Mouse (Mus musculus) intestine, embryonic 15.5 days (tissue): ENCODE measurements around the gene Dnlz. TPM values are rescaled to one million over a fixed set of nuclear protein-coding genes. Genes with fewer than 3 reads are reported as not detected.

Source experiments
- ATAC-seq: fragments of 200-750 bp; cut with Nextera tagmentation; 2 replicates; pipeline ENCODE4 v1.8.0; 2017; ENCODE audit warnings: moderate TSS enrichment, moderate library complexity
- H3K27ac ChIP-seq: fragments of 300-500 bp; sonication (generic); 2 replicates; pipeline ENCODE4 v1.5.1; 2015; ENCODE audit warnings: mild to moderate bottlenecking, inconsistent platforms
- H3K27me3 ChIP-seq: fragments of 300-500 bp; sonication (generic); replicated peaks from 2 replicates; pipeline ENCODE4 v1.6.1; 2015; ENCODE audit warnings: inconsistent platforms
- H3K36me3 ChIP-seq: fragments of 300-500 bp; sonication (generic); 2 replicates; pipeline ENCODE4 v1.6.1; 2015; ENCODE audit warnings: inconsistent platforms
- H3K4me1 ChIP-seq: fragments of 300-500 bp; sonication (generic); replicated peaks from 2 replicates; pipeline ENCODE4 v1.6.1; 2015; ENCODE audit warnings: inconsistent platforms
- H3K4me2 ChIP-seq: fragments of 300-500 bp; sonication (generic); replicated peaks from 2 replicates; pipeline ENCODE4 v1.6.1; 2015; ENCODE audit warnings: mild to moderate bottlenecking, inconsistent platforms
- H3K4me3 ChIP-seq: fragments of 300-500 bp; sonication (generic); replicated peaks from 2 replicates; pipeline ENCODE4 v1.5.1; 2015; ENCODE audit warnings: inconsistent platforms
- H3K9ac ChIP-seq: fragments of 300-500 bp; sonication (generic); 2 replicates; pipeline ENCODE4 v1.6.1; 2015; ENCODE audit warnings: inconsistent platforms
- H3K9me3 ChIP-seq: fragments of 300-500 bp; sonication (generic); 2 replicates; pipeline ENCODE4 v1.6.1; 2016; ENCODE audit warnings: inconsistent platforms
- WGBS: fragments of 180-500 bp; shearing (Covaris S2); methylation state at CpG from one replicate; pipeline ENCODE4 v1.1.7; 2015; 5-methylcytosine and 5-hydroxymethylcytosine counted together
- polyA plus RNA-seq: library from polyadenylated mRNA; unstranded; fragments of >200 nt; fragmentation: Nextera tagmentation; extraction: Ambion mirVana; gene quantifications from 2 replicates; pipeline ENCODE4 v1.2.1, GENCODE M21; 2015

The Dnlz gene
- polyA plus RNA-seq, 1 experiment from 2014 or later, result 23.6 TPM

DNA sequence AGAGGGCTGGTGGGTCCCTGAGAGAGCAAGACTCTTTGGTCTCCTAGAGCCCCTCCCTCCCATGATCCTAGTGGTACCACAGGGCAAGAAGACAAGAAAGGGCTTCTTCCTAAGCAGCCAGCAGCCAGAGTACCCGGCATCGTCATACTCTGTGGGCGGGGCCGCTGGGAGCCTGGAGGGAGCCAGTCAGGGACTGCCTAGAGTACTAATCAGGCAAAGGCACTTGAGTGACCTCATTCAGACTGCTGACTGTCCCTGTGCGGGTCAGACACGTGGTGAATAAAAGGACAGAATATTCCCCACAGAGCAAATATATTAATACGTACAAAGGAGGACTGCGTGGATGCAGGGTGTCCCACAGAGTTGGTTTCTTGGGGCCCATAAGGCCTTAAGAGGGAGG lies 22.5 kb downstream of the Dnlz start:
- no peak overlapping the region for H3K9ac ChIP-seq
- H3K4me3 ChIP-seq, result no peak overlapping the region
- no peaks in the 10 kb centered on the region for H3K27me3 ChIP-seq
- peak; percentile 44; the same call in 1 of the 2 replicates for ATAC-seq
- WGBS, result 67% methylated on average over 8 of the region's 8 CpGs
- no peak overlapping the region for H3K4me2 ChIP-seq
- peaks cover 26% of the 10 kb centered on the region for H3K36me3 ChIP-seq
- H3K4me1 ChIP-seq, result no peaks in the 10 kb centered on the region
- H3K27ac ChIP-seq, result 0 out of 2 replicates have a peak overlapping the region, but pooled peaks have one; percentile 9
- H3K9me3 ChIP-seq, result no peaks in the 10 kb centered on the region

DNA sequence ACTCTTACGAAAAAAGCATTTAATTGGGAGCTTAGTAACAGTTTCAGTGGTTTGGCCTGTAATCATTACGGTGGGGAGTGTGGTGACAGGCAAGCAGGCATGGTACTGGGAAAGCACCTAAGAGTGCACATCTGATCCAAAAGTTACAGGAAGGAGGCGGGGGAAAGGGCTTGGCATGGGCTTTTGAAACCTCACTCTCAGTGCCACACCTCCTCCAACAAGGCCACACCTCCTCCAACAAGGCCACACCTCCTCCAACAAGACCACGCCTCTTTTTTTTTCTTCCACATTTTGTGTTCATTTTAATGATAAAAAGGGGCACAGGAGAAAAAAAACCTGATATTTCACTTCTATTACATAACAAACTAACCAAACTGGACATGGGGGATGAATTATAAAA lies 24.1 kb downstream of the Dnlz start:
- Histone ChIP-seq H3K36me3 (peaks cover 36% of the 10 kb centered on the region), H3K4me1 (no peaks in the 10 kb centered on the region)
- 91% methylated on average over 4 of the region's 4 CpGs for WGBS

DNA sequence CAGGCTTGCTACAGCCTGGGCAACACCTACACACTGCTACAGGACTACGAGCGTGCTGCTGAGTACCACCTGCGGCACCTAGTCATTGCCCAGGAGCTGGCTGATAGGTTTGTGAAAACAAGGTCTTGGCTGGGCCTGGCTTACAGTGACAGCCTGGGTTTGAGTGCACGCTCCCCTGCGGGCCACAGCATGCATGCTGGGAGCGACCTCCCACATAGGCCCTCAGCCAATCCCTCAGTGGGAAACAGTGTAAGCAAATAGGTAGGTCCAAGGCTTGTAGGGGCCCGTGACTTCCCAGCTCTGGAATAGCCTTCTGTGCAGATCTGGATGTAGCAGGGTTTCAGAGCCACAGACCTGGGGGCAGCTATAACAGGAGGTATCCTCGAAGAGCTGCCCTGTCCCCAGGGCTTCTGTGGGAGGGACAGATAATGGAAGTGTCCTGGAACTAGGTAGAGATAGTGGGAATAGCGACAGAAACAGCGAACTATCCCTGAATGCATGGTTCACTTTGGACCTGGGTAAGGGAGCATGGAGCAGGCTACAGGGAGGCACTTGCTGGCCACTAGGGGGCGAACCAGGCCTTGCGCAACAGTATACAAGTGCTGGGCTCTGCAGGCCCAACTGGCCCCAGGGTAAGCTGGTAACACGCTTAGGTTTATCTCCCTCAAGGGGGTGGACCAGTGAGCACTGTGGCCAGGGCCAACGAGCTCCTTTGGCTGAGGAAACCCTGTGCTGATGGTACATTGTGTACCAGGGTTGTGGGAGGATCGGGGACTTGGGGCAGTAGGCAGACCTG lies 26.3 kb downstream of the Dnlz start:
- ATAC-seq, result peak; percentile 78
- WGBS, result 69% methylated on average over 15 of the region's 15 CpGs
- H3K36me3 ChIP-seq, result peaks cover 36% of the 10 kb centered on the region

More for the DNA sequence above, 24.1 kb downstream of the Dnlz start:
- no peaks in the 10 kb centered on the region for H3K9me3 ChIP-seq
- no peak overlapping the region for H3K4me2 ChIP-seq
- H3K27me3 ChIP-seq, result no peaks in the 10 kb centered on the region
- H3K9ac ChIP-seq, result no peak overlapping the region
- H3K27ac ChIP-seq, result no peak overlapping the region
- no peak overlapping the region for H3K4me3 ChIP-seq
- no peak for ATAC-seq

DNA sequence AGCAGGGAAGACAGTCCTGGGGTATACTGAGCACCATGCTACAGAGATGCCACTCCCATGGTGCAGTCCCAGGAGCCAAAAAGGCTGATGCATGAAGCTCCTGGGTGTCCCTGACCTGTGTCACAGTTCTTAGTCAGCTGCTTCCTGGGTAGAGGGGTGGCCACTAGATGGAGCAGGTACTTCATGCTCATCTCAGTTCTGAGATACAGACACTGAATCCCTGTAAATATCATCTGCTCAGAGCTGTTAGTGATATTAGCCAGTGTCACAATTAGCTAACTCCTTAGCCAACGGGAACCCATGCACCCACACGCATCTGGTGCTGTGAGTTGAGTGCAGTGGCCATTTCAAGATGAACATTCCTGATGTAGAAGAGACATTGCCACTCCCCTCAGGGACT lies 27.0 kb downstream of the Dnlz start:
- ATAC-seq, result no peak
- Histone ChIP-seq H3K4me2 (no peak overlapping the region), H3K4me1 (no peaks in the 10 kb centered on the region), H3K27ac (no peak overlapping the region), H3K9me3 (no peaks in the 10 kb centered on the region), H3K27me3 (no peaks in the 10 kb centered on the region), H3K4me3 (no peak overlapping the region), H3K36me3 (peaks cover 36% of the 10 kb centered on the region), H3K9ac (no peak overlapping the region)
- 74% methylated on average over 2 of the region's 2 CpGs for WGBS

More for the DNA sequence above, 26.3 kb downstream of the Dnlz start:
- Histone ChIP-seq H3K4me2 (no peak overlapping the region), H3K9me3 (no peaks in the 10 kb centered on the region), H3K4me1 (no peaks in the 10 kb centered on the region), H3K27ac (no peak overlapping the region), H3K4me3 (no peak overlapping the region), H3K27me3 (no peaks in the 10 kb centered on the region), H3K9ac (no peak overlapping the region)

DNA sequence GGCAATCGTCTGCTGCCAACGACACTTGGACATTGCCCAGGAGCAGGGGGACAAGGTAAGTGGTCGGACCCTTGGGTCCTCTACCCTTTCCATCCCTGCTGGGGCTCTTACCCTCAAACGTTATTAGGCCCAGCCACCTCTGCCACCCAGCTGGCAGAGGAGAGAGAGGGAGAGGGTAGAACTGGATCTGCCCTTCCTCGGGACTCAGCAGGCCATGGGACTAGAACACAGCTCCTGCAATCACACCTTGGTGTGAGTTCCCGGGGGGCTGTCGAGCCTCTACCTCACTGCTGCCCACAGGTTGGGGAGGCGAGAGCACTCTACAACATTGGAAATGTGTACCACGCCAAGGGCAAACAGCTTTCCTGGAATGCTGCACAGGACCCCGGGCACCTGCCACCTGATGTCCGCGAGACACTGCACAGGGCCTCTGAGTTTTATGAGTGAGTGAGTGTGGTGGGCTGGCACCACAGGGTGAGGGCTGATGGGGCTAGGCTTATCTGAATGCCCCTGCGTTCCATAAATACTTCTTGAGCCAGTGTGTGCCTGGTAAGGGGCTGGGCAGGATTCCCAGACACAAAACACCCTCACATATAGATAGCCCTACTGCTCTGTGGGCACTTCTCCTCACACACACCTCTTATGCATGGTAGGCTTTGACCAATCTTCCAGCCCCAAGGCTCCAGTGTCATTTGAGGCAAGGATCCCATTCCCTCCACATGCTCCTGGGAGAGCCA lies 28.2 kb downstream of the Dnlz start:
- no peak for ATAC-seq

DNA sequence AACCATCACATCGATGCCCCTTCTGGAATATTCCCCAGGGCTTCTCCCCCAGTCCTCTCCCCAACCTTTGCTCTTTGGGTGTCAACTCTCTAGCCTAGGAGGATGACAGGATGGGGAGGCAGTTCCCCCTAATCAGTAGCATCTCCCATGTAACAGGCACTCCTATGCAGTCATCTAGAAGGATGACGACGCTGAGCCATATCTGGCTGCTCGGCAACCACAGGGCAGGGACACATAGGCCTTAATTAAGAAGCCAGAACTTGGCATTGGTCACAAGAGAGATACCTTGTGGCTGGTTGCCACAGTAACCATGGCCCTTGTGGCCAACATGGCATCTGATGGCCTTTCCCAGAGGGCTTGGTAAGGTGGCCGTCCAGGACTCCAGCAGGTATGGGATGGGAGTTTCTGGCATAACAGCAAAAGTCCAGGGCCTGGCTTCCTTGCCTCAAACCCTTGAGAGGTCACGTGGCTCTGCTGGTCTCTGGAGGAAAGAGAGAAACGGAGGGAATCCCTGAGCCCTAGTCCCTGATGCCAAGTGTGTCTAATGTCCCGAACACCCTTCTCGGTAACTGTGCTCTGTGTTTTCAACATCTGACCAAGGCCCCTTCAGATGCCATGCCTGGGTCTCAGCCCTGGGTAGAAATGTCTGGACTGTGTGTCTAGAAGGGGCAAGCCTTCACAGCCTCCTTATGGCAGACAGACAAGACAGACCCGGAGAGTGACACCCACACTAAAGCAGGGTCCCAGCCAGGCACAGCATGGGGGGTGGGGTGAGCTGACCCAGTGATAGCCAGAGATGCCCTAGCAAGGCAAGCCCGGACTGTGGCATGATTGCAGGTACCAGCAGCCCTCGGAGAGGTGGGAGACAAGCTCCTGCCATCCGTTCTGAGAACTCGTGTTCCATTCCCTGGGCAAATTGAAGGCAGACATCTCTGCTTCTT lies 31.4 kb downstream of the Dnlz start:
- Histone ChIP-seq H3K4me1 (peaks cover 23% of the 10 kb centered on the region), H3K36me3 (peaks cover 19% of the 10 kb centered on the region), H3K27me3 (no peaks in the 10 kb centered on the region), H3K4me2 (no peak overlapping the region), H3K4me3 (no peak overlapping the region), H3K27ac (no peak overlapping the region), H3K9me3 (no peaks in the 10 kb centered on the region), H3K9ac (no peak overlapping the region)
- ATAC-seq, result no peak
- 84% methylated on average over 14 of the region's 14 CpGs for WGBS

More for the DNA sequence above, 28.2 kb downstream of the Dnlz start:
- no peaks in the 10 kb centered on the region for H3K9me3 ChIP-seq
- H3K27me3 ChIP-seq, result no peaks in the 10 kb centered on the region
- H3K27ac ChIP-seq, result no peak overlapping the region
- H3K9ac ChIP-seq, result no peak overlapping the region
- 85% methylated on average over 13 of the region's 13 CpGs for WGBS
- H3K36me3 ChIP-seq, result peaks cover 36% of the 10 kb centered on the region
- H3K4me2 ChIP-seq, result no peak overlapping the region
- H3K4me1 ChIP-seq, result no peaks in the 10 kb centered on the region
- H3K4me3 ChIP-seq, result no peak overlapping the region

DNA sequence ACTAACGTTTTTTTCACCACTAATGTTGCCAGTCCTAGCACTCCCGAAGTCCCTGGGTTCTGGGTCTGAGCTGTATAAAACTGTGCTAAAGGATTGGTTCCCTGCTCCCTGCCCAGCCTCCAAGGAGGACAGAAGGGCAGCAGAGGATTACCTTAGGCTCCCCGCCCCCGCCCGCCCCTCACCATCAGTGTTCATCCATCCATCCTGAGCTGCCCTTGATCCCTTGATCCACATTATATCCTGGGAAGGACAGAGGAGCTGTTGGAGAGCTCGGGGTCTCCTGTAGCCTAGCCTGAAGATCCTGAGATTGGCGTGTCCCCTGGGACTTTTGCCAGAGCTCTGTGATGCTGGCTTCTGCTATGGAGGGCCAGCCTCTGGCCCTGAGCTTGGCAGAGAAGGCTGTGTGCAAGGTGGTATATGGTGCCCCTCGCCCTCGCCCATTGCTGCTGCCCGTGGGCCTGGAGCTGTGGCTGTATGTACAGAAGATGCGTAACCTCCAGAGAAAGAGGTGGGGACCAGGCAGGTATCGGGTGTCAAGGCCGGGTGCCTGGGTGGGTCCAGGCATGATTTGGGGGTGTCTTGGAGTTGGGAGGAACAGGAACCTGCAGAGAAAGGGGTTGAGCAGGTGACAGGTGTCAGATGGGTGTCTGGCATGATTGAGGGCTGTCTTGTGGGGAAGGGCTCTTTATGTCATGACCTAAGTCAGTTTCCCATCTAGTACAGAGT lies 32.2 kb downstream of the Dnlz start:
- H3K9me3 ChIP-seq, result no peaks in the 10 kb centered on the region

DNA sequence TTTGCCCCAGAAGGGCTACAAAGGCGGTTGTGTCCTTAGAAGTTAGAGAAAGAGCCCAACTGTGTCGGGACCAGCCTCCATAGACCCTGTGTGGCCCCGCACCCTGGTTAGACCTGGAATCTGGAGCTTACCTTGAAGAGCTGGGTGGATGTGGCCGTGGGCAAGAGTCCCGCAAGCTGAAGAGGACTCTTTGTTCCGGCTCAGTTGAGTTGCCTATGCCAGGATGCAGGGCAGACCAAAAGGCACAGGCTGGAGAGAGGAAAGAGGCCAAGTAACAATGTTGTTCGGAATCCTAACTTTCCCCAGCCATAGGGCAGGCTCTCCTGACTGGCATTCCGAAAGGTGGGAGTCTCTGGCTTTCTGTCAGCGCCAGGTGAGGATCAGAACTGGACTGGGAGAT lies 32.8 kb downstream of the Dnlz start:
- Histone ChIP-seq H3K27ac (no peak overlapping the region), H3K27me3 (no peaks in the 10 kb centered on the region), H3K4me1 (peaks cover 32% of the 10 kb centered on the region), H3K36me3 (peaks cover 9% of the 10 kb centered on the region), H3K9ac (no peak overlapping the region), H3K4me3 (no peak overlapping the region), H3K4me2 (no peak overlapping the region), H3K9me3 (no peaks in the 10 kb centered on the region)
- 90% methylated on average over 9 of the region's 9 CpGs for WGBS
- ATAC-seq, result no peak

More for the DNA sequence above, 32.2 kb downstream of the Dnlz start:
- Histone ChIP-seq H3K4me3 (no peak overlapping the region), H3K4me2 (no peak overlapping the region), H3K36me3 (peaks cover 13% of the 10 kb centered on the region), H3K27ac (no peak overlapping the region), H3K9ac (no peak overlapping the region), H3K27me3 (no peaks in the 10 kb centered on the region), H3K4me1 (peaks cover 26% of the 10 kb centered on the region)
- no peak for ATAC-seq
- 86% methylated on average over 13 of the region's 13 CpGs for WGBS

DNA sequence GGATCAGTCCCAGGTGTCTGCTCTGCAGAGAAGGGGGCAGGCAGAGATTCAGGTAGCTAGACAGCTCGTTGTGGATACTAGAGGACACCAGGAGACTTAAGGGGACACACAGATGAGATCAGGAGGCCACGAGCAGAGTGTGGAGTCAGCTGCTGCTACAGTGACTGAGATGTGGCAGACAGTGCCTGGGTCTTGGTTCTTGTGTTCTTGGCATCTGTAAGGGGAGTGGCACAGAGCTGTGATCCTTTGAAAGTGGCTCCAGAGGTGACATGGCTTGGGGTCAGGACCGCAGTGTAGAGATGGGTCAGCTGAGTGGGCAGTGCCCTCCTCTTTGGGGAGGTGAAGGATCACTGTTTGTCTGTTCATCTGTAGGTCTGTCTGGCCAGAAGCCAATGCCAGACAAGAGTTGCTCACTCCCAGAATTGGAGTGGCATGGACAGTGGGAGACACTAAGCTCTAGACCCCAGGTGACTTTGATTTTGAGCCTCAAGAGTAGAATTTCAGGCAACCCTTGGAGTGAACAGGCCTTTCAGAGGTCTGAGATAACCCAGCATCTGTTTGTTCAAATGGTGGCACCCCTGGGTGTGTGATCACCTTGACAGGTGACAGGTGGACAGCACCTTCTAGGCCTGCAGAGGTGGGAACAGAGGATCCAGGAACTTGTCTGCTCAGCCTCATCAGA lies 33.8 kb downstream of the Dnlz start:
- no peak for ATAC-seq
- peaks cover 35% of the 10 kb centered on the region for H3K4me1 ChIP-seq
- WGBS, result 82% methylated on average over 3 of the region's 3 CpGs
- H3K27ac ChIP-seq, result no peak overlapping the region
- no peaks in the 10 kb centered on the region for H3K9me3 ChIP-seq
- H3K36me3 ChIP-seq, result no peaks in the 10 kb centered on the region; the same call in 1 of the 2 replicates
- H3K4me3 ChIP-seq, result no peak overlapping the region
- no peaks in the 10 kb centered on the region for H3K27me3 ChIP-seq
- H3K4me2 ChIP-seq, result 0 out of 2 replicates have a peak overlapping the region, but pooled peaks have one; percentile 7
- no peak overlapping the region for H3K9ac ChIP-seq

DNA sequence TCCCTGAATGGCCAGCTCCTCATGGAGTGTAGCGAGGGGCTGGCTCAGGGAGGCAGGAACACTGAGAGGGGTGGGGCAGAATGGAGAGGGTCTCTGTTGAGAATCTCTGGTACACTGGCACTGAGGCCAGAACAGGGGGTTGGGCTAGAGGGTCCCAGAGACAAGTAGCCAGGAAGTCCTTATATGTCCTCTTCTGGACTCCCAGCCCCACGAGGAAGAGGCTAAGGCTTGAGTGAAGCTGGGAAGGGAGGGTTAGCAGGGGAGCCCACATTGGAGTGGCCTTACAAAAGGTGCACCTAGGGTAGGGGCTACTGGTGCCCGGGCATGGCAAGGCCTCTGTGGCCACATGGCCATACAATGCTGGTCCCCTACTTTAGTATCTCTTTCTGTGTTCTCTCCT lies 34.5 kb downstream of the Dnlz start:
- no peaks in the 10 kb centered on the region for H3K27me3 ChIP-seq
- no peak for ATAC-seq
- H3K4me1 ChIP-seq, result peaks cover 35% of the 10 kb centered on the region
- peak overlapping the region; percentile 6; the same call in 1 of the 2 replicates for H3K27ac ChIP-seq
- H3K4me3 ChIP-seq, result no peak overlapping the region
- no peaks in the 10 kb centered on the region for H3K9me3 ChIP-seq
- WGBS, result 56% methylated on average over 3 of the region's 3 CpGs
- no peaks in the 10 kb centered on the region for H3K36me3 ChIP-seq
- H3K9ac ChIP-seq, result peak overlapping the region; percentile 92; the same call in 1 of the 2 replicates
- peak overlapping the region; percentile 77 for H3K4me2 ChIP-seq
